Mouse (Mus musculus): ENCODE measurements around the gene Hcn1.

DNA sequence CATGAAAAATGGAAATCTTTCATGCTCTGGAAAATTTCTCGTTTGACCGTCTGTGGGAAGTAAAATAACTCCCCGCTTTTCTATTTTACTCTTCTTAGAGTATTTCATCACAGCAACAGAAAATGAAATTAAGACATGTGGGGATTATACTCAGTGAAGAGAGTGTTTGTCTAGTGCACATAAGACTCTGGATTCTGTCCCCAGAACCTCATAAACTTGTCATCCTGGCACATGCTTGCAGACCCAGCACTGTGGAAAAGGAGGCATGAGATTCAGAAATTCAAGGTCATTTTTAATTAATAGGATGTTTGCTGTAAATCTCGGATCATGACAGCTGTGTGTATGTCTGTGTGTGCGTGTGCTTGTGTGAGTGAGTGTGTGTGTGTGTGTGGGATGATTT lies 225.5 kb downstream of the Hcn1 start:
- TF ChIP-seq GATA1 (IDR thresholded peaks at IDR 0.05; ENCODE audit: borderline replicate concordance, low read length) (no peak), FLI1 (IDR thresholded peaks at IDR 0.05; ENCODE audit: low read length) (no peak)
